Mouse (Mus musculus) stomach, embryonic 16.5 days (tissue): ENCODE data around the gene Myo1b. TPM values are rescaled to one million over a fixed set of nuclear protein-coding genes. Genes with fewer than 3 reads are reported as not detected.

Source experiments
- ATAC-seq: fragments of 200-750 bp; cut with Nextera tagmentation; 2 replicates; pipeline ENCODE4 v1.8.0; 2017; ENCODE audit warnings: moderate number of reproducible peaks, moderate TSS enrichment; ENCODE audit not compliant: insufficient read depth, low FRiP score
- H3K27ac ChIP-seq: fragments of 300-500 bp; sonication (generic); 2 replicates; pipeline ENCODE4 v1.5.1; 2014; ENCODE audit warnings: low read length
- H3K27me3 ChIP-seq: fragments of 300-500 bp; sonication (generic); 2 replicates; pipeline ENCODE4 v1.6.1; 2014; ENCODE audit warnings: low read length, control low read depth, mixed read lengths; ENCODE audit not compliant: control insufficient read depth, insufficient read depth
- H3K36me3 ChIP-seq: fragments of 300-500 bp; sonication (generic); 2 replicates; pipeline ENCODE4 v1.6.1; 2014; ENCODE audit warnings: low read length; ENCODE audit not compliant: control insufficient read depth, insufficient read depth
- H3K4me1 ChIP-seq: fragments of 300-500 bp; sonication (generic); 2 replicates; pipeline ENCODE4 v1.6.1; 2014; ENCODE audit warnings: low read length, control low read depth, mixed read lengths; ENCODE audit not compliant: control insufficient read depth, insufficient read depth
- H3K4me2 ChIP-seq: fragments of 300-500 bp; sonication (generic); 2 replicates; pipeline ENCODE4 v1.6.1; 2014; ENCODE audit warnings: low read depth, low read length, mixed read lengths
- H3K4me3 ChIP-seq: fragments of 300-500 bp; sonication (generic); replicated peaks from 2 replicates; pipeline ENCODE4 v1.5.1; 2014; ENCODE audit warnings: mild to moderate bottlenecking, low read length
- H3K9ac ChIP-seq: fragments of 300-500 bp; sonication (generic); 2 replicates; pipeline ENCODE4 v1.6.1; 2014; ENCODE audit warnings: low read length
- H3K9me3 ChIP-seq: fragments of 300-500 bp; sonication (generic); replicated peaks from 2 replicates; pipeline ENCODE4 v1.6.1; 2016; ENCODE audit warnings: low read length, control low read depth; ENCODE audit not compliant: control insufficient read depth
- WGBS: fragments of 180-500 bp; shearing (Covaris S2); extraction: QIAGEN DNeasy Blood & Tissue Kit; methylation state at CpG from one replicate; pipeline ENCODE4 v1.1.7; 2014; 5-methylcytosine and 5-hydroxymethylcytosine counted together
- polyA plus RNA-seq: library from polyadenylated mRNA; unstranded; fragments of >200 nt; fragmentation: Nextera tagmentation; extraction: Ambion mirVana; gene quantifications from 2 replicates; pipeline ENCODE4 v1.2.1, GENCODE M21; 2015

The Myo1b gene
- polyA plus RNA-seq, 1 experiment from 2014 or later, result 57.8 TPM

- H3K4me1 ChIP-seq, result no peaks in the 10 kb centered on the region
- H3K27ac ChIP-seq, result peak overlapping the region; percentile 39; the same call in 1 of the 2 replicates
Observed at GRCm38 (mm10) chr1:51930584-51930983, 14.7 kb upstream of the Myo1b start.

GRCm38 (mm10) chr1:51929557-51929956, 13.7 kb upstream of the Myo1b start:
- no peak for ATAC-seq
- H3K9me3 ChIP-seq, result no peaks in the 10 kb centered on the region
- H3K9ac ChIP-seq, result no peak overlapping the region
- H3K4me1 ChIP-seq, result no peaks in the 10 kb centered on the region
- H3K27ac ChIP-seq, result no peak overlapping the region
- WGBS, result 54% methylated on average over 3 of the region's 3 CpGs
- H3K4me3 ChIP-seq, result no peak overlapping the region
- H3K27me3 ChIP-seq, result no peaks in the 10 kb centered on the region
- H3K4me2 ChIP-seq, result no peak overlapping the region
- no peaks in the 10 kb centered on the region for H3K36me3 ChIP-seq

More at GRCm38 (mm10) chr1:51930584-51930983, 14.7 kb upstream of the Myo1b start:
- Histone ChIP-seq H3K9me3 (no peaks in the 10 kb centered on the region), H3K36me3 (no peaks in the 10 kb centered on the region), H3K4me2 (no peak overlapping the region), H3K9ac (no peak overlapping the region), H3K4me3 (no peak overlapping the region), H3K27me3 (no peaks in the 10 kb centered on the region)
- peak; percentile 26; the same call in 1 of the 2 replicates for ATAC-seq
- WGBS, result 52% methylated on average over 5 of the region's 5 CpGs

- Histone ChIP-seq H3K4me3 (no peak overlapping the region), H3K4me2 (peak overlapping the region; percentile 5), H3K9me3 (peaks cover 3% of the 10 kb centered on the region; the same call in 1 of the 2 replicates), H3K9ac (no peak overlapping the region), H3K27ac (no peak overlapping the region), H3K27me3 (no peaks in the 10 kb centered on the region), H3K4me1 (no peaks in the 10 kb centered on the region), H3K36me3 (no peaks in the 10 kb centered on the region)
- 26% methylated on average over 12 of the region's 12 CpGs for WGBS
- ATAC-seq, result no peak
Observed at GRCm38 (mm10) chr1:51922820-51923219, 6.9 kb upstream of the Myo1b start.

GRCm38 (mm10) chr1:51916276-51916675, 405 bp upstream of the Myo1b start:
- 46% methylated on average over 5 of the region's 5 CpGs for WGBS

GRCm38 (mm10) chr1:51915051-51915575, 758 bp downstream of the Myo1b start:
- ATAC-seq, result peak; percentile 86
- no peaks in the 10 kb centered on the region for H3K36me3 ChIP-seq
- peak overlapping the region; percentile 95 for H3K9ac ChIP-seq
- H3K4me1 ChIP-seq, result peaks cover 27% of the 10 kb centered on the region
- WGBS, result under 1% methylated on average over 33 of the region's 33 CpGs
- H3K4me2 ChIP-seq, result peak overlapping the region; percentile 71
- H3K27me3 ChIP-seq, result no peaks in the 10 kb centered on the region
- H3K4me3 ChIP-seq, result peak overlapping the region; percentile 91
- peak overlapping the region; percentile 87 for H3K27ac ChIP-seq
- H3K9me3 ChIP-seq, result peaks cover 3% of the 10 kb centered on the region; the same call in 1 of the 2 replicates

More at GRCm38 (mm10) chr1:51916276-51916675, 405 bp upstream of the Myo1b start:
- Histone ChIP-seq H3K9me3 (peaks cover 3% of the 10 kb centered on the region; the same call in 1 of the 2 replicates), H3K4me2 (peak overlapping the region; percentile 71), H3K9ac (peak overlapping the region; percentile 95; the same call in 1 of the 2 replicates), H3K4me1 (peaks cover 27% of the 10 kb centered on the region), H3K4me3 (peak overlapping the region; percentile 91), H3K36me3 (no peaks in the 10 kb centered on the region), H3K27me3 (no peaks in the 10 kb centered on the region), H3K27ac (no peak overlapping the region)
- no peak for ATAC-seq

GRCm38 (mm10) chr1:51914095-51914494, 1.8 kb downstream of the Myo1b start:
- H3K4me2 ChIP-seq, result peak overlapping the region; percentile 71
- no peak for ATAC-seq
- H3K9ac ChIP-seq, result no peak overlapping the region
- H3K4me3 ChIP-seq, result peak overlapping the region; percentile 91
- H3K27ac ChIP-seq, result no peak overlapping the region
- no peaks in the 10 kb centered on the region for H3K27me3 ChIP-seq
- no peaks in the 10 kb centered on the region for H3K36me3 ChIP-seq
- 67% methylated on average over 3 of the region's 3 CpGs for WGBS
- peaks cover 2% of the 10 kb centered on the region; the same call in 1 of the 2 replicates for H3K9me3 ChIP-seq
- peaks cover 27% of the 10 kb centered on the region for H3K4me1 ChIP-seq

GRCm38 (mm10) chr1:51913071-51913814, 2.6 kb downstream of the Myo1b start:
- WGBS, result 56% methylated on average over 14 of the region's 14 CpGs
- no peaks in the 10 kb centered on the region for H3K27me3 ChIP-seq
- peaks cover 30% of the 10 kb centered on the region for H3K4me1 ChIP-seq
- H3K4me2 ChIP-seq, result peak overlapping the region; percentile 71
- no peak overlapping the region for H3K4me3 ChIP-seq
- no peaks in the 10 kb centered on the region for H3K36me3 ChIP-seq
- H3K9me3 ChIP-seq, result no peaks in the 10 kb centered on the region
- H3K9ac ChIP-seq, result no peak overlapping the region
- ATAC-seq, result no peak
- H3K27ac ChIP-seq, result peak overlapping the region; percentile 17; the same call in 1 of the 2 replicates

GRCm38 (mm10) chr1:51911331-51911730, 4.5 kb downstream of the Myo1b start:
- Histone ChIP-seq H3K4me3 (no peak overlapping the region), H3K9ac (no peak overlapping the region), H3K9me3 (no peaks in the 10 kb centered on the region), H3K27me3 (no peaks in the 10 kb centered on the region), H3K36me3 (no peaks in the 10 kb centered on the region), H3K27ac (no peak overlapping the region), H3K4me1 (peaks cover 39% of the 10 kb centered on the region), H3K4me2 (no peak overlapping the region)
- ATAC-seq, result no peak
- WGBS, result 41% methylated on average over 4 of the region's 4 CpGs

GRCm38 (mm10) chr1:51909204-51909603, 6.7 kb downstream of the Myo1b start:
- Histone ChIP-seq H3K9ac (no peak overlapping the region), H3K36me3 (no peaks in the 10 kb centered on the region), H3K27ac (no peak overlapping the region), H3K4me3 (no peak overlapping the region), H3K9me3 (no peaks in the 10 kb centered on the region), H3K4me1 (peaks cover 31% of the 10 kb centered on the region), H3K27me3 (no peaks in the 10 kb centered on the region), H3K4me2 (no peak overlapping the region)
- ATAC-seq, result no peak
- 84% methylated on average over 2 of the region's 2 CpGs for WGBS
